Mouse (Mus musculus) spleen, adult 2 months (tissue): Measurements from ENCODE around the gene Utp4.

Experiments
- CTCF ChIP-seq: fragments of 200-500 bp; IDR thresholded peaks from 2 replicates; pipeline ENCODE4 v1.5.1; 2011; ENCODE audit warnings: mild to moderate bottlenecking, inconsistent platforms; ENCODE audit not compliant: insufficient read depth, insufficient read length, insufficient replicate concordance; ENCODE audit errors: extremely low read depth
- POLR2A ChIP-seq: fragments of 200-500 bp; IDR thresholded peaks from 2 replicates; pipeline ENCODE4 v1.6.1; 2011; ENCODE audit warnings: low read depth, low read length, inconsistent platforms

DNA sequence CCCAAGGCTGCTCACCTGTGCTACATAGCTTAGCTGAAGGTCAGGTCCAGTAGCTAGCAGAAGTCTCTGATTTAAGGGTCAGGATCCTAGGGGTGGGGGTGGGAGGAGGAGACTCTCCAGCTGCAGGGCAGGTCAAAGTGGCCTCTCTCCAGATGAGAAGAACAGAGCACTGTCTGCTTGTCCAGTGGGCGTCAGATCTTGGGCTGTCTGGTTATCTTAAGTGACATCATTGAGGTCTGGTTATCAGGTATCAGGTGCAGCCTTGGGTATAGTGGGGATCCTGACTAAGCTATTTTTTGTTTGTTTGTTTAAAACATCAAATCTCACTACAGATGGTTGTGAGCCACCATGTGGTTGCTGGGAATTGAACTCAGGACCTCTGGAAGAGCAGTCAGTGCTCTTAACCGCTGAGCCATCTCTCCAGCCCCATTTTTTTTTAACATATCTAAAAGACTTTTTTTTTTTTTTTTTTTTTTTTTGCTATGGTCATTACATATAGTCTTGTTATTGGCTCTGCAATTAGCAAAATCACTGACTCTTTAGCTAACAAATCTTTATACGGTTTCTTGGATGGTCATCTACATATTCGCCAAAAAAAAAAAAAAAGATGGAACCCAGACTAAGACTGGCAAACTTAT is 40.2 kb downstream of the Utp4 start:
- TF ChIP-seq CTCF (no peak), POLR2A (no peak)
